Mouse (Mus musculus) forebrain, embryonic 15.5 days (tissue): Measurements from ENCODE around the gene Cped1. TPM values are rescaled to one million over a fixed set of nuclear protein-coding genes. Genes with fewer than 3 reads are reported as not detected.
A peak's percentile ranks its signal among the peaks of the same experiment; 100 is the strongest.
"Not testable (repeated sequence)": the region's sequence is repeated elsewhere in the genome, so short reads cannot be mapped to it uniquely, and the experiment has no call there.

Source experiments
- ATAC-seq: fragments of 200-750 bp; cut with Nextera tagmentation; replicated peaks from 2 replicates; pipeline ENCODE4 v1.8.0; 2017; ENCODE audit warnings: mild to moderate bottlenecking, moderate TSS enrichment, moderate library complexity
- H3K27ac ChIP-seq: fragments of 300-500 bp; sonication (generic); replicated peaks from 2 replicates; pipeline ENCODE4 v1.5.1; 2015; ENCODE audit warnings: mild to moderate bottlenecking, inconsistent platforms
- H3K27me3 ChIP-seq: fragments of 300-500 bp; sonication (generic); 2 replicates; pipeline ENCODE4 v1.6.1; 2015; ENCODE audit warnings: inconsistent platforms
- H3K36me3 ChIP-seq: fragments of 300-500 bp; sonication (generic); 2 replicates; pipeline ENCODE4 v1.6.1; 2015; ENCODE audit warnings: mild to moderate bottlenecking, inconsistent platforms
- H3K4me1 ChIP-seq: fragments of 300-500 bp; sonication (generic); 2 replicates; pipeline ENCODE4 v1.6.1; 2015; ENCODE audit warnings: inconsistent platforms
- H3K4me2 ChIP-seq: fragments of 300-500 bp; sonication (generic); replicated peaks from 2 replicates; pipeline ENCODE4 v1.6.1; 2015; ENCODE audit warnings: mild to moderate bottlenecking, inconsistent platforms
- H3K4me3 ChIP-seq: fragments of 300-500 bp; sonication (generic); 2 replicates; pipeline ENCODE4 v1.5.1; 2015; ENCODE audit warnings: mild to moderate bottlenecking, inconsistent platforms
- H3K9ac ChIP-seq: fragments of 300-500 bp; sonication (generic); replicated peaks from 2 replicates; pipeline ENCODE4 v1.6.1; 2015; ENCODE audit warnings: mild to moderate bottlenecking, inconsistent platforms
- H3K9me3 ChIP-seq: fragments of 300-500 bp; sonication (generic); 2 replicates; pipeline ENCODE4 v1.6.1; 2016; ENCODE audit warnings: inconsistent platforms
- WGBS: fragments of 180-500 bp; shearing (Covaris S2); methylation state at CpG from one replicate; pipeline ENCODE4 v1.1.7; 2015; ENCODE audit warnings: mixed read lengths; 5-methylcytosine and 5-hydroxymethylcytosine counted together
- polyA plus RNA-seq: library from polyadenylated mRNA; unstranded; fragments of >200 nt; fragmentation: Nextera tagmentation; extraction: Ambion mirVana; gene quantifications from 2 replicates; pipeline ENCODE4 v1.2.1, GENCODE M21; 2015

The Cped1 gene
- polyA plus RNA-seq, 1 experiment from 2014 or later = 3.0 TPM

- no peak overlapping the region for H3K9ac ChIP-seq
- ATAC-seq = no peak
- H3K36me3 ChIP-seq = no peaks in the 10 kb centered on the region
- H3K4me1 ChIP-seq = peaks cover 4% of the 10 kb centered on the region; the same call in 1 of the 2 replicates
- H3K4me2 ChIP-seq = no peak overlapping the region
- no peak overlapping the region for H3K27ac ChIP-seq
- H3K4me3 ChIP-seq = no peak overlapping the region
- H3K9me3 ChIP-seq = no peaks in the 10 kb centered on the region
- no peaks in the 10 kb centered on the region for H3K27me3 ChIP-seq
- WGBS = 68% methylated on average over 3 of the region's 3 CpGs
These were observed 118.0 kb downstream of the Cped1 start for GRCm38 (mm10) chr6:22103713-22104112.

- 9% methylated on average over 8 of the region's 8 CpGs for WGBS
- Histone ChIP-seq H3K4me2 (no peak overlapping the region), H3K27me3 (no peaks in the 10 kb centered on the region), H3K9me3 (no peaks in the 10 kb centered on the region), H3K27ac (no peak overlapping the region), H3K9ac (no peak overlapping the region), H3K4me3 (no peak overlapping the region), H3K4me1 (peaks cover 4% of the 10 kb centered on the region; the same call in 1 of the 2 replicates), H3K36me3 (no peaks in the 10 kb centered on the region)
- no peak for ATAC-seq
These were observed 118.5 kb downstream of the Cped1 start for GRCm38 (mm10) chr6:22104211-22104610.

GRCm38 (mm10) chr6:22114079-22114478, 128.4 kb downstream of the Cped1 start:
- 84% methylated on average over 6 of the region's 6 CpGs for WGBS
- Histone ChIP-seq H3K4me2 (no peak overlapping the region), H3K4me1 (no peaks in the 10 kb centered on the region), H3K36me3 (no peaks in the 10 kb centered on the region), H3K27me3 (no peaks in the 10 kb centered on the region), H3K4me3 (no peak overlapping the region), H3K9ac (no peak overlapping the region), H3K27ac (no peak overlapping the region), H3K9me3 (no peaks in the 10 kb centered on the region)
- no peak for ATAC-seq

GRCm38 (mm10) chr6:22116679-22117078, 131.0 kb downstream of the Cped1 start:
- no peak for ATAC-seq
- H3K4me3 ChIP-seq = no peak overlapping the region
- WGBS = 78% methylated on average over 1 of the region's 1 CpGs
- H3K4me1 ChIP-seq = no peaks in the 10 kb centered on the region
- H3K9ac ChIP-seq = no peak overlapping the region
- H3K4me2 ChIP-seq = no peak overlapping the region
- no peaks in the 10 kb centered on the region for H3K36me3 ChIP-seq
- no peaks in the 10 kb centered on the region for H3K9me3 ChIP-seq
- no peak overlapping the region for H3K27ac ChIP-seq
- no peaks in the 10 kb centered on the region for H3K27me3 ChIP-seq

GRCm38 (mm10) chr6:22122080-22122479, 136.4 kb downstream of the Cped1 start:
- H3K9me3 ChIP-seq = no peaks in the 10 kb centered on the region
- ATAC-seq = peak; percentile 92
- H3K9ac ChIP-seq = no peak overlapping the region
- no peak overlapping the region; the same call in 1 of the 2 replicates for H3K4me2 ChIP-seq
- no peak overlapping the region for H3K27ac ChIP-seq
- H3K36me3 ChIP-seq = no peaks in the 10 kb centered on the region
- H3K4me3 ChIP-seq = no peak overlapping the region
- whole genome bisulfite sequencing = 33% methylated on average over 12 of the region's 12 CpGs
- no peaks in the 10 kb centered on the region for H3K27me3 ChIP-seq
- no peaks in the 10 kb centered on the region for H3K4me1 ChIP-seq

GRCm38 (mm10) chr6:22122693-22123092, 137.0 kb downstream of the Cped1 start:
- Histone ChIP-seq H3K27me3 (no peaks in the 10 kb centered on the region), H3K27ac (no peak overlapping the region), H3K9ac (no peak overlapping the region), H3K4me3 (no peak overlapping the region), H3K9me3 (no peaks in the 10 kb centered on the region), H3K36me3 (no peaks in the 10 kb centered on the region), H3K4me1 (no peaks in the 10 kb centered on the region), H3K4me2 (no peak overlapping the region)
- 100% methylated on average over 1 of the region's 1 CpGs for WGBS
- no peak for ATAC-seq

- no peak overlapping the region for H3K4me2 ChIP-seq
- no peak overlapping the region for H3K27ac ChIP-seq
- no peak overlapping the region for H3K9ac ChIP-seq
- no peaks in the 10 kb centered on the region for H3K36me3 ChIP-seq
- no peak for ATAC-seq
- no peaks in the 10 kb centered on the region for H3K4me1 ChIP-seq
- 28% methylated on average over 3 of the region's 3 CpGs for WGBS
- no peaks in the 10 kb centered on the region for H3K27me3 ChIP-seq
- H3K4me3 ChIP-seq = no peak overlapping the region
- no peaks in the 10 kb centered on the region for H3K9me3 ChIP-seq
These were observed 137.6 kb downstream of the Cped1 start for GRCm38 (mm10) chr6:22123332-22123731.

- not testable (repeated sequence) for H3K4me3 ChIP-seq, H3K4me1 ChIP-seq, H3K9me3 ChIP-seq, H3K4me2 ChIP-seq, ATAC-seq, H3K36me3 ChIP-seq, H3K27ac ChIP-seq, H3K27me3 ChIP-seq, H3K9ac ChIP-seq
- WGBS = 92% methylated on average over 24 of the region's 31 CpGs
These were observed 139.0 kb downstream of the Cped1 start for GRCm38 (mm10) chr6:22124575-22125330.

GRCm38 (mm10) chr6:22135038-22135631, 149.4 kb downstream of the Cped1 start:
- Histone ChIP-seq H3K9me3 (no peaks in the 10 kb centered on the region), H3K36me3 (no peaks in the 10 kb centered on the region), H3K9ac (no peak overlapping the region), H3K4me1 (no peaks in the 10 kb centered on the region), H3K27ac (no peak overlapping the region), H3K4me3 (no peak overlapping the region), H3K4me2 (no peak overlapping the region), H3K27me3 (no peaks in the 10 kb centered on the region)
- 80% methylated on average over 10 of the region's 10 CpGs for WGBS
- ATAC-seq = no peak

- H3K9me3 ChIP-seq = no peaks in the 10 kb centered on the region
- H3K36me3 ChIP-seq = no peaks in the 10 kb centered on the region
- no peak overlapping the region for H3K4me2 ChIP-seq
- WGBS = 40% methylated on average over 10 of the region's 10 CpGs
- H3K27ac ChIP-seq = no peak overlapping the region
- H3K27me3 ChIP-seq = no peaks in the 10 kb centered on the region
- H3K4me1 ChIP-seq = no peaks in the 10 kb centered on the region
- no peak overlapping the region for H3K4me3 ChIP-seq
- no peak overlapping the region for H3K9ac ChIP-seq
- ATAC-seq = no peak; the same call in 1 of the 2 replicates
These were observed 151.1 kb downstream of the Cped1 start for GRCm38 (mm10) chr6:22136805-22137204.

- ATAC-seq = no peak
- H3K9me3 ChIP-seq = no peaks in the 10 kb centered on the region
- H3K27ac ChIP-seq = no peak overlapping the region
- H3K9ac ChIP-seq = no peak overlapping the region
- H3K4me2 ChIP-seq = no peak overlapping the region
- no peaks in the 10 kb centered on the region for H3K27me3 ChIP-seq
- no peaks in the 10 kb centered on the region for H3K36me3 ChIP-seq
- H3K4me1 ChIP-seq = no peaks in the 10 kb centered on the region
- H3K4me3 ChIP-seq = no peak overlapping the region
- 62% methylated on average over 8 of the region's 8 CpGs for WGBS
These were observed 155.1 kb downstream of the Cped1 start for GRCm38 (mm10) chr6:22140786-22141185.

- Histone ChIP-seq H3K9me3 (no peaks in the 10 kb centered on the region), H3K36me3 (no peaks in the 10 kb centered on the region), H3K27me3 (no peaks in the 10 kb centered on the region), H3K4me1 (no peaks in the 10 kb centered on the region), H3K4me3 (no peak overlapping the region), H3K27ac (no peak overlapping the region), H3K4me2 (no peak overlapping the region), H3K9ac (no peak overlapping the region)
- 91% methylated on average over 4 of the region's 4 CpGs for WGBS
- no peak for ATAC-seq
These were observed 161.5 kb downstream of the Cped1 start for GRCm38 (mm10) chr6:22147236-22147635.
